Mouse (Mus musculus) heart, adult 8-10 months (tissue): Measurements from ENCODE around the gene Fitm1. TPM values are rescaled to one million over a fixed set of nuclear protein-coding genes. Genes with fewer than 3 reads are reported as not detected.

ENCODE experiments used
- DNase-seq: peaks from one replicate; pipeline ENCODE4 v3.0.0; 2022; ENCODE audit warnings: low spot score
- total RNA-seq, 4 experiments: library from RNA; stranded (reverse); gene quantifications; 2 replicates each; pipeline ENCODE4 v1.2.4; 2022

Gene Fitm1
- 100 to 1,000 TPM; 165 to 203 (median 175) TPM for total RNA-seq

- DNase-seq, result no peak
Measured at GRCm38 (mm10) chr14:55575302-55575701, at the start of gene Fitm1. Gene Fitm1 (plus strand): TSS chr14:55575617.

GRCm38 (mm10) chr14:55526674-55527073 lies 48.7 kb upstream of the Fitm1 start:
- no peak for DNase-seq

- DNase-seq, result peak; percentile 14
Measured at GRCm38 (mm10) chr14:55527940-55528339, 47.5 kb upstream of the Fitm1 start.

- DNase-seq, result no peak
Measured at GRCm38 (mm10) chr14:55536116-55536745, 39.2 kb upstream of the Fitm1 start.

- peak; percentile 91 for DNase-seq
Measured at GRCm38 (mm10) chr14:55540067-55540786, 35.2 kb upstream of the Fitm1 start, which contains the start of gene Pck2. Gene Pck2 (plus strand): TSS chr14:55540266.

- DNase-seq, result peak; percentile 90
Measured at GRCm38 (mm10) chr14:55540787-55541321, 34.6 kb upstream of the Fitm1 start.

- DNase-seq, result no peak
Measured at GRCm38 (mm10) chr14:55542268-55542667, 33.1 kb upstream of the Fitm1 start.

- DNase-seq, result no peak
Measured at GRCm38 (mm10) chr14:55544334-55544733, 31.1 kb upstream of the Fitm1 start.

- DNase-seq, result no peak
Measured at GRCm38 (mm10) chr14:55550191-55550590, 25.2 kb upstream of the Fitm1 start.

- no peak for DNase-seq
Measured at GRCm38 (mm10) chr14:55551347-55551746, 24.1 kb upstream of the Fitm1 start.

GRCm38 (mm10) chr14:55551794-55552193 lies 23.6 kb upstream of the Fitm1 start:
- no peak for DNase-seq

GRCm38 (mm10) chr14:55554635-55555034 lies 20.8 kb upstream of the Fitm1 start:
- DNase-seq, result no peak

- no peak for DNase-seq
Measured at GRCm38 (mm10) chr14:55555788-55556187, 19.6 kb upstream of the Fitm1 start.

- DNase-seq, result peak; percentile 80
Measured at GRCm38 (mm10) chr14:55557003-55557402, 18.4 kb upstream of the Fitm1 start.

GRCm38 (mm10) chr14:55557587-55557986 lies 17.8 kb upstream of the Fitm1 start:
- DNase-seq, result no peak

- DNase-seq, result no peak
Measured at GRCm38 (mm10) chr14:55558740-55559448, 16.5 kb upstream of the Fitm1 start.

GRCm38 (mm10) chr14:55559799-55560201 lies 15.6 kb upstream of the Fitm1 start, which contains the start of gene Dcaf11:
Gene Dcaf11 (plus strand): TSS chr14:55560006.
- peak; percentile 90 for DNase-seq

- peak; percentile 98 for DNase-seq
Measured at GRCm38 (mm10) chr14:55560202-55561073, 15.0 kb upstream of the Fitm1 start, which contains the start of gene A730061H03Rik. Gene A730061H03Rik (minus strand): TSS chr14:55560406.

GRCm38 (mm10) chr14:55561860-55562259 lies 13.6 kb upstream of the Fitm1 start:
- DNase-seq, result no peak

- DNase-seq, result no peak
Measured at GRCm38 (mm10) chr14:55563249-55563648, 12.2 kb upstream of the Fitm1 start.

GRCm38 (mm10) chr14:55565748-55566147 lies 9.7 kb upstream of the Fitm1 start:
- no peak for DNase-seq
